Mouse (Mus musculus) forebrain, embryonic 16.5 days (tissue): ENCODE measurements around the gene Trim72. TPM values are rescaled to one million over a fixed set of nuclear protein-coding genes. Genes with fewer than 3 reads are reported as not detected.

Source experiments
- ATAC-seq: fragments of 200-750 bp; cut with Nextera tagmentation; 2 replicates; pipeline ENCODE4 v1.8.0; 2017; ENCODE audit warnings: mild to moderate bottlenecking, moderate library complexity
- H3K27ac ChIP-seq: fragments of 300-500 bp; sonication (generic); 2 replicates; pipeline ENCODE4 v1.5.1; 2014; ENCODE audit warnings: low read length, control low read depth
- H3K27me3 ChIP-seq: fragments of 300-500 bp; sonication (generic); replicated peaks from 2 replicates; pipeline ENCODE4 v1.6.1; 2014; ENCODE audit warnings: low read length; ENCODE audit not compliant: control insufficient read depth, insufficient read depth
- H3K36me3 ChIP-seq: fragments of 300-500 bp; sonication (generic); 2 replicates; pipeline ENCODE4 v1.6.1; 2014; ENCODE audit not compliant: control insufficient read depth, insufficient read depth
- H3K4me1 ChIP-seq: fragments of 300-500 bp; sonication (generic); replicated peaks from 2 replicates; pipeline ENCODE4 v1.6.1; 2014; ENCODE audit warnings: low read length; ENCODE audit not compliant: control insufficient read depth, insufficient read depth
- H3K4me2 ChIP-seq: fragments of 300-500 bp; sonication (generic); 2 replicates; pipeline ENCODE4 v1.6.1; 2014; ENCODE audit warnings: mild to moderate bottlenecking, low read length, control low read depth
- H3K4me3 ChIP-seq: fragments of 300-500 bp; sonication (generic); replicated peaks from 2 replicates; pipeline ENCODE4 v1.5.1; 2014; ENCODE audit warnings: mild to moderate bottlenecking, low read length, control low read depth
- H3K9ac ChIP-seq: fragments of 300-500 bp; sonication (generic); replicated peaks from 2 replicates; pipeline ENCODE4 v1.6.1; 2014; ENCODE audit warnings: low read depth, low read length, control low read depth
- H3K9me3 ChIP-seq: fragments of 300-500 bp; sonication (generic); 2 replicates; pipeline ENCODE4 v1.6.1; 2016; ENCODE audit warnings: low read length; ENCODE audit not compliant: control insufficient read depth
- WGBS: fragments of 180-500 bp; shearing (Covaris S2); extraction: QIAGEN DNeasy Blood & Tissue Kit; methylation state at CpG from one replicate; pipeline ENCODE4 v1.1.7; 2014; 5-methylcytosine and 5-hydroxymethylcytosine counted together
- polyA plus RNA-seq: library from polyadenylated mRNA; unstranded; fragments of >200 nt; fragmentation: Nextera tagmentation; extraction: Ambion mirVana; gene quantifications from 2 replicates; pipeline ENCODE4 v1.2.1, GENCODE M21; 2015

Trim72 gene
- polyA plus RNA-seq, 1 experiment from 2014 or later = not detected

- WGBS = 73% methylated on average over 7 of the region's 7 CpGs
- Histone ChIP-seq H3K9ac (no peak overlapping the region), H3K27me3 (no peaks in the 10 kb centered on the region), H3K4me2 (no peak overlapping the region), H3K9me3 (no peaks in the 10 kb centered on the region), H3K4me3 (no peak overlapping the region), H3K27ac (no peak overlapping the region), H3K4me1 (no peaks in the 10 kb centered on the region), H3K36me3 (no peaks in the 10 kb centered on the region)
- no peak for ATAC-seq
Observed at GRCm38 (mm10) chr7:128058576-128058975, 54.8 kb downstream of the Trim72 start.

GRCm38 (mm10) chr7:128059091-128059490, 55.3 kb downstream of the Trim72 start:
- ATAC-seq = no peak
- no peaks in the 10 kb centered on the region for H3K27me3 ChIP-seq
- WGBS = 84% methylated on average over 4 of the region's 4 CpGs

More at GRCm38 (mm10) chr7:128059091-128059490, 55.3 kb downstream of the Trim72 start:
- H3K4me3 ChIP-seq = no peak overlapping the region
- H3K4me2 ChIP-seq = no peak overlapping the region
- no peaks in the 10 kb centered on the region for H3K36me3 ChIP-seq
- H3K9ac ChIP-seq = no peak overlapping the region
- H3K27ac ChIP-seq = no peak overlapping the region
- H3K9me3 ChIP-seq = no peaks in the 10 kb centered on the region
- H3K4me1 ChIP-seq = no peaks in the 10 kb centered on the region

Other genes with a start within 250 kb of the Trim72 start
- gene Orai3, start 234.1 kb upstream of the Trim72 start, polyA plus RNA-seq = 9.5 and 9.6 TPM in 2 replicates
- gene Setd1a, start 227.3 kb upstream of the Trim72 start, polyA plus RNA-seq = 19.8 and 20.7 TPM in 2 replicates
- not detected in 2 replicates for gene Gm49388, start 218.3 kb upstream of the Trim72 start, polyA plus RNA-seq
- 7.3 and 10.7 TPM in 2 replicates for gene Hsd3b7, start 203.3 kb upstream of the Trim72 start, polyA plus RNA-seq
- 17.8 and 22.2 TPM in 2 replicates for gene Stx4a, start 179.7 kb upstream of the Trim72 start, polyA plus RNA-seq
- gene Stx1b, start 179.4 kb upstream of the Trim72 start, polyA plus RNA-seq = 37.9 and 50.8 TPM in 2 replicates
- 14.4 and 15.4 TPM in 2 replicates for gene Zfp646, start 127.7 kb upstream of the Trim72 start, polyA plus RNA-seq
- 43.4 and 45.4 TPM in 2 replicates for gene Zfp668, start 127.1 kb upstream of the Trim72 start, polyA plus RNA-seq
- gene Prss53, start 113.0 kb upstream of the Trim72 start, polyA plus RNA-seq = 0.87 and 1.3 TPM in 2 replicates
- gene Gm21974, start 108.5 kb upstream of the Trim72 start, polyA plus RNA-seq = not detected in 2 replicates
- 63.9 and 74.4 TPM in 2 replicates for gene Vkorc1, start 108.3 kb upstream of the Trim72 start, polyA plus RNA-seq
- 79.4 and 81.7 TPM in 2 replicates for gene Bckdk, start 99.9 kb upstream of the Trim72 start, polyA plus RNA-seq
- 53.3 and 55.4 TPM in 2 replicates for gene Kat8, start 91.4 kb upstream of the Trim72 start, polyA plus RNA-seq
- 0.19 and 0.32 TPM in 2 replicates for gene Prss8, start 73.8 kb upstream of the Trim72 start, polyA plus RNA-seq
- gene Prss36, start 57.2 kb upstream of the Trim72 start, polyA plus RNA-seq = 13.2 TPM in 2 replicates
- 342 and 386 TPM in 2 replicates for gene Fus, start 36.5 kb upstream of the Trim72 start, polyA plus RNA-seq
- gene Pycard, start 10.1 kb upstream of the Trim72 start, polyA plus RNA-seq = 4.9 and 5.1 TPM in 2 replicates
- gene Itgam, start 58.7 kb downstream of the Trim72 start, polyA plus RNA-seq = 0.99 and 1.1 TPM in 2 replicates
- gene Gm49368, start 58.7 kb downstream of the Trim72 start, polyA plus RNA-seq = not detected in 2 replicates
- not detected in 2 replicates for gene Itgax, start 125.6 kb downstream of the Trim72 start, polyA plus RNA-seq
- gene Itgad, start 150.4 kb downstream of the Trim72 start, polyA plus RNA-seq = not detected in 2 replicates
- gene Cox6a2, start 202.4 kb downstream of the Trim72 start, polyA plus RNA-seq = 0.39 TPM in 1 of 2 replicates, not detected in the other
- 10.4 and 11.2 TPM in 2 replicates for gene Armc5, start 233.4 kb downstream of the Trim72 start, polyA plus RNA-seq
- 9.1 and 9.9 TPM in 2 replicates for gene 9130023H24Rik, start 234.1 kb downstream of the Trim72 start, polyA plus RNA-seq
- 15.0 and 16.8 TPM in 2 replicates for gene Tgfb1i1, start 242.9 kb downstream of the Trim72 start, polyA plus RNA-seq